Mouse (Mus musculus) hindbrain, embryonic 14.5 days (tissue): ENCODE measurements around the gene Gm17949. TPM values are rescaled to one million over a fixed set of nuclear protein-coding genes. Genes with fewer than 3 reads are reported as not detected.

Experiments
- ATAC-seq: fragments of 200-750 bp; cut with Nextera tagmentation; 2 replicates; pipeline ENCODE4 v1.8.0; 2017; ENCODE audit warnings: moderate number of reproducible peaks, mild to moderate bottlenecking, moderate TSS enrichment, moderate library complexity; ENCODE audit not compliant: low FRiP score
- DNase-seq: peaks from one replicate; pipeline ENCODE4 v3.0.0-alpha.2; 2015; ENCODE audit warnings: low spot score
- H3K27ac ChIP-seq: fragments of 300-500 bp; sonication (generic); 2 replicates; pipeline ENCODE4 v1.5.1; 2014; ENCODE audit warnings: mild to moderate bottlenecking, moderate library complexity
- H3K27me3 ChIP-seq: fragments of 300-500 bp; sonication (generic); 2 replicates; pipeline ENCODE4 v1.6.1; 2014; ENCODE audit warnings: mild to moderate bottlenecking, low read length, mixed read lengths; ENCODE audit not compliant: control insufficient read depth, insufficient read depth
- H3K36me3 ChIP-seq: fragments of 300-500 bp; sonication (generic); replicated peaks from 2 replicates; pipeline ENCODE4 v1.6.1; 2014; ENCODE audit not compliant: control insufficient read depth, insufficient read depth
- H3K4me1 ChIP-seq: fragments of 300-500 bp; sonication (generic); replicated peaks from 2 replicates; pipeline ENCODE4 v1.6.1; 2014; ENCODE audit warnings: antibody characterized with exemption, low read length, mixed read lengths; ENCODE audit not compliant: control insufficient read depth, insufficient read depth
- H3K4me2 ChIP-seq: fragments of 300-500 bp; sonication (generic); replicated peaks from 2 replicates; pipeline ENCODE4 v1.6.1; 2014; ENCODE audit warnings: mild to moderate bottlenecking, moderate library complexity
- H3K4me3 ChIP-seq: fragments of 300-500 bp; sonication (generic); replicated peaks from 2 replicates; pipeline ENCODE4 v1.5.1; 2014; ENCODE audit warnings: mild to moderate bottlenecking, low read length
- H3K9ac ChIP-seq: fragments of 300-500 bp; sonication (generic); 2 replicates; pipeline ENCODE4 v1.6.1; 2014
- H3K9me3 ChIP-seq: fragments of 300-500 bp; sonication (generic); 2 replicates; pipeline ENCODE4 v1.6.1; 2016; ENCODE audit warnings: low read length; ENCODE audit not compliant: control insufficient read depth
- WGBS: fragments of 180-500 bp; shearing (Covaris S2); extraction: QIAGEN DNeasy Blood & Tissue Kit; methylation state at CpG from one replicate; pipeline ENCODE4 v1.1.7; 2014; 5-methylcytosine and 5-hydroxymethylcytosine counted together
- polyA plus RNA-seq: library from polyadenylated mRNA; unstranded; fragments of >200 nt; fragmentation: Nextera tagmentation; extraction: Ambion mirVana; gene quantifications from 2 replicates; pipeline ENCODE4 v1.2.1, GENCODE M21; 2014

Gene Gm17949
- 0.28 and 0.40 TPM in 2 replicates for polyA plus RNA-seq

GRCm38 (mm10) chr17:57011236-57012141 lies at the start of gene Gm17949, which contains the start of gene Gtf2f1:
TSS of gene Gm17949 (plus strand) at chr17:57011469.
TSS of gene Gtf2f1 (minus strand) at chr17:57011288.
- Histone ChIP-seq H3K4me1 (peaks cover 13% of the 10 kb centered on the region), H3K9ac (peak within 1 kb of the TSS; percentile 74), H3K27ac (peak within 1 kb of the TSS; percentile 94), H3K4me3 (peak within 1 kb of the TSS; percentile 82), H3K4me2 (peak within 1 kb of the TSS; percentile 87), H3K27me3 (no peaks in the 10 kb centered on the region), H3K36me3 (peaks cover 31% of the 10 kb centered on the region), H3K9me3 (no peaks in the 10 kb centered on the region)
- DNase-seq (peak; percentile 100), ATAC-seq (peak; percentile 93)
- WGBS: under 1% methylated on average over 51 of the region's 51 CpGs

DNA sequence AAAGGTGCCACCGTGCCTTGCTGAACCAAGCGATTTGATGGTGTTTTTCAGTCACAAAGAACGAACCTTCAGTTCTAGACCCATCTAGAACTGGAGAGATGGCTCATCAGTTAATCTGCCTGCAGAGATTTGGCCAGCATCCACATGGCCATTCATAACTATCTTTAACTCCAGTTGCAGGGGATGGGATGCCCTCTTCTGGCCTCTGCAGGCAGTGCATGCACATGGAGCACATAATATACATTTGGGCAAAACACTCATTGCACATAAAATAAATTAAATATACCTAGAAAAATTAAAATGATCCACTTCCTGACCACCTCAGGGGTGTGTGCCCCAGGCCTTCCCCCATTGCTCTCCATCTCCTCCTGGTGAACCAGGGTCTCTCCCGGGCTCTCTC lies 49.4 kb upstream of the Gm17949 start:
- Histone ChIP-seq H3K36me3 (no peaks in the 10 kb centered on the region), H3K27me3 (no peaks in the 10 kb centered on the region), H3K4me1 (no peaks in the 10 kb centered on the region), H3K4me2 (no peak overlapping the region), H3K27ac (no peak overlapping the region), H3K9ac (no peak overlapping the region), H3K9me3 (no peaks in the 10 kb centered on the region), H3K4me3 (no peak overlapping the region)
- ATAC-seq (no peak), DNase-seq (no peak)
- 94% methylated on average over 4 of the region's 4 CpGs for WGBS

DNA sequence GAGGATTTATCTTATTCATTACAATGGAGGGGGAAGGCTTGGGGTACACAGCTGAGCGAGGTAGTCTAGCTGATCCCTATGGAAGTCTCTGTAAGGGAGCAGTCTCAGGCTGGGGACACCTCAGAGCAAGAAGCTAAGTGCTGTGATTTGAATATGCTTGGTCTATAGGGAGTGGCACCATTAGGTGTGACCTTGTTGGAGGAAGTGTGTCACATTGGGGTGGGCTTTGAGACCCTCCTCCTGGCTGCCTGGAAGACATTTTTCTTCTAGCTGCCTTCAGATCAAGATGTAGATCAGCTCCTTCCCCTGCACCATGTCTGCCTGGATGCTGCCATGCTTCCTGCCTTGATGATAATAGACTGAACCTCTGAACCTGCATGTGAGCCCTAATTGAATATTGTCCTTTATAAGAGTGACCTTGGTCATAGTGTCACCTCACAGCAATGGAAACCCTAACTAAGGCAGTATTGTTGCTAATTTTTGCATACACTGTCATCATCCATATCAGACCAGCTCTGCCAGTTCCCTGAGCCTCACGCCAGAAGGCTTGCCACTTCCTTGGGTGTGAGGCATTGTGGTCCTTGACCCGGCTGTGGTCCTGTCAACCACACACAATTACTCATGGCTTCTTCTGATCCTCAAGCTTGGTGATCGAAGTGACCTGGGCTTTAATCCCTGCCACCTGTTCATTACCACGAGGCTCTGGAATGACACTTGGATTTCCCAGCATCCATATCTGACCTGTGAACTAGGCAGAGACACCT lies 48.4 kb upstream of the Gm17949 start:
- H3K4me3 ChIP-seq: no peak overlapping the region
- 86% methylated on average over 5 of the region's 5 CpGs for WGBS
- H3K9me3 ChIP-seq: no peaks in the 10 kb centered on the region
- ATAC-seq (no peak), DNase-seq (no peak)
- H3K27me3 ChIP-seq: no peaks in the 10 kb centered on the region
- no peak overlapping the region for H3K4me2 ChIP-seq
- no peak overlapping the region for H3K9ac ChIP-seq
- H3K27ac ChIP-seq: no peak overlapping the region
- H3K4me1 ChIP-seq: no peaks in the 10 kb centered on the region
- H3K36me3 ChIP-seq: no peaks in the 10 kb centered on the region

DNA sequence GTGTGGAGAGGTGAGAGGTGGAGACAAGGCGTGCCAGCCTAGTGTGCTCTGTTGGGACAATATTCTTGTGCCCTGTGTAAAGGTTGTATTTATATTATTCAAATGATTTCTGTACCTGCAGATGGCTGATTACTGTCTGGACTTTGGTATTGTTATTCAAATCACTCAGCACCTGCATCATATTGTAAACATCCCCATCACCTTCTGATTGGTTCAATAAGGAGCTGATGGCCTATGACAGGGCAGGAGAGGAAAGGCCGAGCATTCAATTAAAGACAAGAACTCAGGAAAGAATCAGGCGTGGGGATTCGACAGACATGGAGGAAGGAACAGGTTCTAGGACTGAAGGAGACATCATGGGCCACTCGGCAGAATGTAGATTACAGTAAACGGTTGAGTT lies 47.6 kb upstream of the Gm17949 start:
- no peaks in the 10 kb centered on the region for H3K4me1 ChIP-seq
- H3K27ac ChIP-seq: no peak overlapping the region
- ATAC-seq (no peak), DNase-seq (no peak)
- H3K9ac ChIP-seq: no peak overlapping the region
- H3K9me3 ChIP-seq: no peaks in the 10 kb centered on the region
- H3K36me3 ChIP-seq: no peaks in the 10 kb centered on the region
- H3K27me3 ChIP-seq: no peaks in the 10 kb centered on the region
- WGBS: 83% methylated on average over 6 of the region's 6 CpGs
- no peak overlapping the region for H3K4me2 ChIP-seq
- H3K4me3 ChIP-seq: no peak overlapping the region

GRCm38 (mm10) chr17:56969321-56969720 lies 41.9 kb upstream of the Gm17949 start:
- Histone ChIP-seq H3K9me3 (no peaks in the 10 kb centered on the region), H3K4me1 (no peaks in the 10 kb centered on the region), H3K4me2 (no peak overlapping the region), H3K9ac (no peak overlapping the region), H3K27me3 (no peaks in the 10 kb centered on the region), H3K4me3 (no peak overlapping the region), H3K27ac (no peak overlapping the region), H3K36me3 (no peaks in the 10 kb centered on the region)
- DNase-seq (no peak), ATAC-seq (no peak)
- 76% methylated on average over 3 of the region's 3 CpGs for WGBS

GRCm38 (mm10) chr17:56970081-56970480 lies 41.2 kb upstream of the Gm17949 start:
- Histone ChIP-seq H3K9me3 (no peaks in the 10 kb centered on the region), H3K27ac (no peak overlapping the region), H3K4me1 (no peaks in the 10 kb centered on the region), H3K36me3 (no peaks in the 10 kb centered on the region), H3K4me3 (no peak overlapping the region), H3K27me3 (no peaks in the 10 kb centered on the region), H3K9ac (no peak overlapping the region), H3K4me2 (no peak overlapping the region)
- ATAC-seq (no peak), DNase-seq (no peak)
- 65% methylated on average over 5 of the region's 5 CpGs for WGBS

- WGBS: 59% methylated on average over 11 of the region's 14 CpGs
- Histone ChIP-seq H3K4me3 (no peak overlapping the region), H3K27ac (no peak overlapping the region), H3K9ac (no peak overlapping the region), H3K4me1 (no peaks in the 10 kb centered on the region), H3K36me3 (no peaks in the 10 kb centered on the region), H3K9me3 (no peaks in the 10 kb centered on the region), H3K4me2 (no peak overlapping the region), H3K27me3 (no peaks in the 10 kb centered on the region)
- no peak for ATAC-seq
- no peak for DNase-seq
Measured at GRCm38 (mm10) chr17:56973956-56974707, 37.1 kb upstream of the Gm17949 start.

- DNase-seq: no peak
Measured at GRCm38 (mm10) chr17:56974708-56975240, 36.5 kb upstream of the Gm17949 start.

More at GRCm38 (mm10) chr17:56974708-56975240, 36.5 kb upstream of the Gm17949 start:
- WGBS: 89% methylated on average over 5 of the region's 5 CpGs
- H3K9ac ChIP-seq: no peak overlapping the region
- ATAC-seq: no peak
- no peaks in the 10 kb centered on the region for H3K9me3 ChIP-seq
- no peak overlapping the region for H3K4me3 ChIP-seq
- no peak overlapping the region for H3K27ac ChIP-seq
- H3K27me3 ChIP-seq: no peaks in the 10 kb centered on the region
- H3K4me2 ChIP-seq: no peak overlapping the region
- H3K36me3 ChIP-seq: no peaks in the 10 kb centered on the region
- H3K4me1 ChIP-seq: no peaks in the 10 kb centered on the region
